Mouse (Mus musculus): Measurements from ENCODE around the gene Mthfd1l. TPM values are rescaled to one million over a fixed set of nuclear protein-coding genes. Genes with fewer than 3 reads are reported as not detected.
A peak's percentile ranks its signal among the peaks of the same experiment; 100 is the strongest.
"Not testable (repeated sequence)": the region's sequence is repeated elsewhere in the genome, so short reads cannot be mapped to it uniquely, and the experiment has no call there.

Gene Mthfd1l
- polyA plus RNA-seq, 1 experiment from 2014 or later, result 18.5 TPM

- H3K27me3 ChIP-seq (ENCODE audit: control insufficient read depth, insufficient read depth, low read depth, low read length), result no peaks in the 10 kb centered on the region
- ATAC-seq (ENCODE audit: low read depth), result peak; percentile 25
- peaks cover 2% of the 10 kb centered on the region for H3K4me1 ChIP-seq (ENCODE audit: control insufficient read depth, low read depth, low read length)
- peaks cover 2% of the 10 kb centered on the region; the same call in 1 of the 2 replicates for H3K36me3 ChIP-seq (ENCODE audit: control insufficient read depth, insufficient read depth)
- no peaks in the 10 kb centered on the region for H3K9me3 ChIP-seq (replicated peaks; ENCODE audit: control insufficient read depth, low read length)
- no peak overlapping the region for H3K4me3 ChIP-seq (ENCODE audit: low read depth, low read length)
- no peak overlapping the region for H3K27ac ChIP-seq (ENCODE audit: low read length)
- WGBS (ENCODE audit: insufficient replicate concordance), result 54% methylated on average over 8 of the region's 8 CpGs
- H3K9ac ChIP-seq (ENCODE audit: low read depth, low read length), result no peak overlapping the region
- no peak overlapping the region for H3K4me2 ChIP-seq (ENCODE audit: low read depth, low read length)
Observed at GRCm38 (mm10) chr10:4111795-4112139, 138.8 kb downstream of the Mthfd1l start.

- Histone ChIP-seq H3K27ac (ENCODE audit: low read length) (peak overlapping the region; percentile 41; the same call in 1 of the 2 replicates), H3K27me3 (ENCODE audit: control insufficient read depth, insufficient read depth, low read depth, low read length) (no peaks in the 10 kb centered on the region), H3K9ac (ENCODE audit: low read depth, low read length) (no peak overlapping the region), H3K36me3 (ENCODE audit: control insufficient read depth, insufficient read depth) (0 out of 2 replicates have a peak, but pooled peaks cover 2% of the 10 kb centered on the region), H3K4me3 (ENCODE audit: low read depth, low read length) (no peak overlapping the region), H3K9me3 (replicated peaks; ENCODE audit: control insufficient read depth, low read length) (no peaks in the 10 kb centered on the region), H3K4me2 (ENCODE audit: low read depth, low read length) (no peak overlapping the region), H3K4me1 (ENCODE audit: control insufficient read depth, low read depth, low read length) (peaks cover 2% of the 10 kb centered on the region)
- WGBS (ENCODE audit: insufficient replicate concordance), result 67% methylated on average over 17 of the region's 17 CpGs
- no peak for ATAC-seq (ENCODE audit: low read depth)
Observed at GRCm38 (mm10) chr10:4112611-4113327, 139.9 kb downstream of the Mthfd1l start.

- H3K36me3 ChIP-seq (ENCODE audit: control insufficient read depth, insufficient read depth), result no peaks in the 10 kb centered on the region
- no peak for ATAC-seq (ENCODE audit: low read depth)
- no peaks in the 10 kb centered on the region for H3K27me3 ChIP-seq (ENCODE audit: control insufficient read depth, insufficient read depth, low read depth, low read length)
- H3K4me2 ChIP-seq (ENCODE audit: low read depth, low read length), result no peak overlapping the region
- WGBS (ENCODE audit: insufficient replicate concordance), result 83% methylated on average over 5 of the region's 5 CpGs
- no peaks in the 10 kb centered on the region for H3K9me3 ChIP-seq (replicated peaks; ENCODE audit: control insufficient read depth, low read length)
- peaks cover 2% of the 10 kb centered on the region; the same call in 1 of the 2 replicates for H3K4me1 ChIP-seq (ENCODE audit: control insufficient read depth, low read depth, low read length)
- H3K9ac ChIP-seq (ENCODE audit: low read depth, low read length), result no peak overlapping the region
- H3K27ac ChIP-seq (ENCODE audit: low read length), result no peak overlapping the region
- H3K4me3 ChIP-seq (ENCODE audit: low read depth, low read length), result no peak overlapping the region
Observed at GRCm38 (mm10) chr10:4113328-4113658, 140.4 kb downstream of the Mthfd1l start.

- Histone ChIP-seq H3K9ac (ENCODE audit: low read depth, low read length) (no peak overlapping the region), H3K4me1 (ENCODE audit: control insufficient read depth, low read depth, low read length) (peaks cover under 1% of the 10 kb centered on the region), H3K27ac (ENCODE audit: low read length) (no peak overlapping the region), H3K27me3 (ENCODE audit: control insufficient read depth, insufficient read depth, low read depth, low read length) (no peaks in the 10 kb centered on the region), H3K9me3 (replicated peaks; ENCODE audit: control insufficient read depth, low read length) (no peaks in the 10 kb centered on the region), H3K4me2 (ENCODE audit: low read depth, low read length) (no peak overlapping the region), H3K4me3 (ENCODE audit: low read depth, low read length) (no peak overlapping the region), H3K36me3 (ENCODE audit: control insufficient read depth, insufficient read depth) (no peaks in the 10 kb centered on the region; the same call in 1 of the 2 replicates)
- no peak for ATAC-seq (ENCODE audit: low read depth)
Observed at GRCm38 (mm10) chr10:4116653-4117052, 143.7 kb downstream of the Mthfd1l start.

- no peaks in the 10 kb centered on the region; the same call in 1 of the 2 replicates for H3K36me3 ChIP-seq (ENCODE audit: control insufficient read depth, insufficient read depth)
- H3K4me2 ChIP-seq (ENCODE audit: low read depth, low read length), result no peak overlapping the region
- ATAC-seq (ENCODE audit: low read depth), result no peak
- H3K9me3 ChIP-seq (replicated peaks; ENCODE audit: control insufficient read depth, low read length), result no peaks in the 10 kb centered on the region
- H3K27ac ChIP-seq (ENCODE audit: low read length), result no peak overlapping the region
- H3K9ac ChIP-seq (ENCODE audit: low read depth, low read length), result no peak overlapping the region
- no peaks in the 10 kb centered on the region; the same call in 1 of the 2 replicates for H3K4me1 ChIP-seq (ENCODE audit: control insufficient read depth, low read depth, low read length)
- no peaks in the 10 kb centered on the region for H3K27me3 ChIP-seq (ENCODE audit: control insufficient read depth, insufficient read depth, low read depth, low read length)
- H3K4me3 ChIP-seq (ENCODE audit: low read depth, low read length), result no peak overlapping the region
- 68% methylated on average over 7 of the region's 7 CpGs for WGBS (ENCODE audit: insufficient replicate concordance)
Observed at GRCm38 (mm10) chr10:4117091-4117490, 144.2 kb downstream of the Mthfd1l start.

DNA sequence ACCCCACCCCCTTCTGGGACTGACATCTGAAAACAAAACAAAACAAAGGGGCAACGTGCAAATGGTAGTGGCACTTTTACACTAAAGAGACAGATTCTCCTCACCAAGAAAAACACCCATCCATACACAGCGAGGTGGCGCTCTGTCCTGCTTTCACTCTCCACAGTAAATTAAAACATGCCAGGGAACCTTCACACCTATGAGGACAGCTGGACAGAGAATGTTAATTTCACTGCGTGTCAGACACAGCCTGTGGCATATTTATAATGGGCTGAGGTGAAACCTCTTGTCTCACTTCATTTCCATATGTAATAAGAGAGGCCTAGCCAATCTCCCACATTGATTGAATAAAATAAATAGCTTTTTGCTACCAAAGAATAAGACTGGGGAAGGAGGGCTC, 146.4 kb downstream of the Mthfd1l start:
- Histone ChIP-seq H3K4me2 (ENCODE audit: low read depth, low read length) (no peak overlapping the region), H3K4me1 (ENCODE audit: control insufficient read depth, low read depth, low read length) (no peaks in the 10 kb centered on the region; the same call in 1 of the 2 replicates), H3K9ac (ENCODE audit: low read depth, low read length) (no peak overlapping the region), H3K9me3 (replicated peaks; ENCODE audit: control insufficient read depth, low read length) (no peaks in the 10 kb centered on the region), H3K27me3 (ENCODE audit: control insufficient read depth, insufficient read depth, low read depth, low read length) (no peaks in the 10 kb centered on the region), H3K36me3 (ENCODE audit: control insufficient read depth, insufficient read depth) (no peaks in the 10 kb centered on the region; the same call in 1 of the 2 replicates), H3K4me3 (ENCODE audit: low read depth, low read length) (no peak overlapping the region), H3K27ac (ENCODE audit: low read length) (no peak overlapping the region)
- WGBS (ENCODE audit: insufficient replicate concordance), result 72% methylated on average over 4 of the region's 4 CpGs
- no peak for ATAC-seq (ENCODE audit: low read depth)

DNA sequence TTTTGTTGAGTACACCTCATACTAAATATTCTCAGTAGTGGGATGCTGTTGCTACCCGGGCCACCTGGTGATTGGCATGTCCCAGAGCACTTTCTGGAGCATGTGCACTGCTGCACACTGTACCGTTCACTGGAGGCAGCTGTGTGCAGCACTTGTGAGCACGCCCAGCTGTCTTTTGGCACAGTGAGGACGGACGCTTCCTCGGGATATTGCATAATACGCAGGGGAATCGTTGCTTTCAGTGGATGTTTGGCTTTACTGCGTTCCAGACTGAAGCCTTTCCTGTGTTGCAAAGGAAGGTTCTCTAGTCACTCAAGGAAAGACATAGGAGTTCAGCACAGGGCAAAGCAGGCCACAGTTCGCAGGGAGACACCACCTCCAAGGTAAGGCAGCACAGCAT, 147.8 kb downstream of the Mthfd1l start:
- ATAC-seq (ENCODE audit: low read depth), result peak; percentile 49
- H3K27me3 ChIP-seq (ENCODE audit: control insufficient read depth, insufficient read depth, low read depth, low read length), result no peaks in the 10 kb centered on the region
- WGBS (ENCODE audit: insufficient replicate concordance), result 50% methylated on average over 10 of the region's 10 CpGs
- H3K4me2 ChIP-seq (ENCODE audit: low read depth, low read length), result no peak overlapping the region
- no peaks in the 10 kb centered on the region for H3K9me3 ChIP-seq (replicated peaks; ENCODE audit: control insufficient read depth, low read length)
- no peaks in the 10 kb centered on the region; the same call in 1 of the 2 replicates for H3K4me1 ChIP-seq (ENCODE audit: control insufficient read depth, low read depth, low read length)
- peak overlapping the region; percentile 14; the same call in 1 of the 2 replicates for H3K27ac ChIP-seq (ENCODE audit: low read length)
- no peak overlapping the region for H3K9ac ChIP-seq (ENCODE audit: low read depth, low read length)
- H3K4me3 ChIP-seq (ENCODE audit: low read depth, low read length), result no peak overlapping the region
- no peaks in the 10 kb centered on the region; the same call in 1 of the 2 replicates for H3K36me3 ChIP-seq (ENCODE audit: control insufficient read depth, insufficient read depth)

- Histone ChIP-seq H3K9ac (ENCODE audit: low read depth, low read length) (no peak overlapping the region), H3K9me3 (replicated peaks; ENCODE audit: control insufficient read depth, low read length) (no peaks in the 10 kb centered on the region), H3K27ac (ENCODE audit: low read length) (no peak overlapping the region), H3K27me3 (ENCODE audit: control insufficient read depth, insufficient read depth, low read depth, low read length) (no peaks in the 10 kb centered on the region), H3K36me3 (ENCODE audit: control insufficient read depth, insufficient read depth) (no peaks in the 10 kb centered on the region; the same call in 1 of the 2 replicates), H3K4me3 (ENCODE audit: low read depth, low read length) (no peak overlapping the region), H3K4me1 (ENCODE audit: control insufficient read depth, low read depth, low read length) (peaks cover 2% of the 10 kb centered on the region; the same call in 1 of the 2 replicates), H3K4me2 (ENCODE audit: low read depth, low read length) (no peak overlapping the region)
- WGBS (ENCODE audit: insufficient replicate concordance), result 74% methylated on average over 1 of the region's 1 CpGs
- ATAC-seq (ENCODE audit: low read depth), result no peak
Observed at GRCm38 (mm10) chr10:4121197-4121596, 148.3 kb downstream of the Mthfd1l start.

DNA sequence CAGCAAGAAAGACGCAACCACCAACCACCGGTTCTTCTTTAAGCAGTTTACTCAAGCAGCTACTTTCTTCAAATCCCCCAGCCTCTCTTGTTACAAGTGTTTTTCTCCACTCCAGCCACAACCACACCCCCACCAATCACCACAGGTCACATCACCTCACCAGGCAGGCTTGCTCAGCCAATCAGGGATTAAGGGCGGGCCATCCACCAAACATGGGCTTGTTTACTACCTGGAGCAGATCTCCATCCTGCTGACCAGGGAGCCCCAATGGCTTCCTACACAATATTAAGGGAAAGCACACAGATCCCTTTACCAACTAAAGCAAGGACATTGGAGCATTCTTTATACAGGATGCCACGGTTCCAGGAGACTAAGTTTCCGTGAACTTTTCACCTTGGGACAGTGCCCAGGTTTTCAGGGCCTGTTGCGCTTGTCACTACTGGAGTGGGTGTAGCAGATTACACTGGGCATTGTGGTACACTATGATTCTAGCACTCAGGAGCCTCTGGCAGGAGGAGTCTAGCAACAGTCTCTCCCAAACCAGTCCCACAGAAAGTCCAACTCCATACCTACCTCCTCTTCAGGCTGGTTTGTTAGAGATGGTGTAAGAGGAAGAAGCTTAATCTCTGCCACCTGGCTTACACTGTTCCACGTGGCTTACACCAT, 150.5 kb downstream of the Mthfd1l start:
- H3K4me1 ChIP-seq (ENCODE audit: control insufficient read depth, low read depth, low read length); H3K4me3 ChIP-seq (ENCODE audit: low read depth, low read length); H3K4me2 ChIP-seq (ENCODE audit: low read depth, low read length); H3K36me3 ChIP-seq (ENCODE audit: control insufficient read depth, insufficient read depth); H3K27me3 ChIP-seq (ENCODE audit: control insufficient read depth, insufficient read depth, low read depth, low read length); H3K9ac ChIP-seq (ENCODE audit: low read depth, low read length); H3K27ac ChIP-seq (ENCODE audit: low read length); H3K9me3 ChIP-seq (replicated peaks; ENCODE audit: control insufficient read depth, low read length): not testable (repeated sequence)
- 75% methylated on average over 7 of the region's 7 CpGs for WGBS (ENCODE audit: insufficient replicate concordance)
- ATAC-seq (ENCODE audit: low read depth), result peak; percentile 48; the same call in 1 of the 2 replicates
